Mouse (Mus musculus): ENCODE results near the gene Tmem43.

DNA sequence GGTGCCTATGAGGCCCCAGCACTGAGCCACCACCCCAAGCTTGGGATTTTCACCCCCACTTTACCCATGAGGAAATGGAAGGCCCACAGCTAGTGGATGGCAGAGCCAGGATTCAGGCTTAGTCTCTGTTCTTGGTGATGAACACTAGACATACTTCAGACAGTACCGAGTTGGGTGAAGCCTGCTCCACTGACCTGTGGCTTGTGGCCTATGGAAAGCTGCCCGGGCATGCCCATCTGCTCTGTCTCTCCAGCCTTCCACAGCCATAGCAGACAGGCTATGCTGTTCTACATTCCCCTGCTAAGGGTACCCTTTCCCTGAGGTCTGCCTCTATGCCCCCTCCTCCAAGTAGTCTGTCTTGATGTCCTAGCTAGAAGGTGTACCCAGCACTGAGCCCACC is 3.0 kb downstream of the Tmem43 start:
- TF ChIP-seq CTCF (conservative IDR thresholded peaks at IDR 0.05; ENCODE audit: insufficient read depth, insufficient read length, low read depth, low read length) (no peak), POLR2A (IDR thresholded peaks at IDR 0.05; ENCODE audit: low read depth, low read length) (no peak)
